Mouse (Mus musculus) ES-CJ7 (cell line): ENCODE measurements around the gene Bcl2l14.

ENCODE experiments used
- DNase-seq: peaks from one replicate; pipeline ENCODE4 v3.0.0; 2011; ENCODE audit warnings: low read depth, low spot score

Gene Bcl2l14

GRCm38 (mm10) chr6:134402914-134403683, 7.0 kb downstream of the Bcl2l14 start:
- peak; percentile 95 for DNase-seq

- no peak for DNase-seq
Observed at GRCm38 (mm10) chr6:134403684-134404070, 7.6 kb downstream of the Bcl2l14 start.

- no peak for DNase-seq
Observed at GRCm38 (mm10) chr6:134407226-134407625, 11.1 kb downstream of the Bcl2l14 start.

DNA sequence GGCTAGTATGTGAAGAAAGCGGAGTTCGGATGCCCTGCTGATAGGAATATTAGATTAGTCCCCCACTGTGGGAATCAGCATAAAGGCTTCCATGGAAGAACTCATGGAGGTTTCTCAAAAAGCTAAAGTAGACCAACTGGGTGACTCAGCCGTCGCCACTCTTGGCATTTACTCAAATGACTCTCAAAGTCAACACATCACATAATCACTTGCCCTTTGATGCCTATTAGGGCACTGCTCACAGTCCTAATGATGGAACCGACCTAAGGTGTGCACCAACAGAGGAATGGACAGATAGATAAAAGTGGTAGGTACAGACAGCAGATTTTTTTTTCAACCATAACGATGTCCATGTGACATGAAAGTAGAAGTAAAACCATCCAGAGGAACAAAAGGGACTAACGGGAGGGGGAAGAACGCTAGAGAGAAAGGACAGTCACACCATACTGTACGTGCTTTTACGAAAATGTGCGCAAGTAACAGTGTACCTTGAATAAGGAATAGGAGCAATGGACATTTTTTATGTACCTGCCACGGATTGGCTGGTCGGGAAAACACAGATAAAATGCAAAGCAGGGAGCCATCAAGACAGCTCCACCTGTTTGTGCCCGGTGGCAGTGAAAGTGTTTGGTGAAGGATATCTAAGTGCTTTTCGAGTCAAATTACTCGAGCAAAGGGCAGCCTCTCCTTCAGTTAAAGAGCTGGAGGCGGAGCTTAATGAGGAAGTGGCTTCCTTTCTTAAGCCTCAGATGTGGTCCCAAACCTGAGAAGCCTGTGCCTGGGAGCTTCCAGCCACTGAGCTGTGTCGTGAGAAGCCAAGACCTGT, 17.8 kb downstream of the Bcl2l14 start:
- DNase-seq = peak; percentile 76

DNA sequence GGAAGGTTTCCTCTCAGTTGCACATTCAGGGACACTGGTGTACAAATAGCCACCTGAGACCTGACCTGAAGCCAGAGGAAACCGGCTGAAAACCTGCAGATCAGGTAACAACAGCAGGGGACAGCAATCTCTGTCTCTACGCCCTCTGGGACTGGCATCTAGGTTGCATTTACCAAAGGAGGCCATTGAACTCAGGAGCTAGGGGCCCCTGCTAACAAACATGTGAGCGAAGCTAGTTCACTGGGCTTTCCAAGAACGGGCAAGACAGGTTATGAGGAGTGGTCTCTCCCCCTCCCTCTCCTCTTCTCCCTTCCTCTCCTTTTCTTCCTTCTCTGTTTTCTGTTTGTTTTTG, 18.4 kb downstream of the Bcl2l14 start:
- no peak for DNase-seq

GRCm38 (mm10) chr6:134416556-134417105, 20.5 kb downstream of the Bcl2l14 start:
- peak; percentile 55 for DNase-seq

- no peak for DNase-seq
Observed at GRCm38 (mm10) chr6:134417886-134418285, 21.8 kb downstream of the Bcl2l14 start.

- DNase-seq = no peak
Observed at GRCm38 (mm10) chr6:134420375-134420774, 24.3 kb downstream of the Bcl2l14 start.

DNA sequence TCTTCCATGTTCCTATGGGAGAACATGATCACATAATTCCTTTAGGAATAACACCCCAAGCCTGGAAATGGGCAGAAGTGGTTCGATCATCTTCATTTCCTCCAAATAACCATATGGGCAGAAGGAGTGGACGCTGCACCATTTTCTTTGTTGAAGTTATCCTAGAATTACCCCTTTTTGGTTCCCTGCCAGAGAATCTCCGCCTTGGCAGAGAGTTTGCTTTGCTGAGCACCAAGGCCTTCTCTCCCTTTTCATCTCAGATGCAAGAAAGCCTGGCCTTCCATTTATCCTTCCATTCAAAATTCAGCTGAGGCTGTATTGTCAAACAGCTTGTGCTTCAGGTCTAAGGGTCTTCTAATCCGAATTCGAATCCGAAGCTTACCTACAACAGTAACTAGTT, 25.8 kb downstream of the Bcl2l14 start:
- DNase-seq = no peak

- peak; percentile 90 for DNase-seq
Observed at GRCm38 (mm10) chr6:134425216-134425717, 29.1 kb downstream of the Bcl2l14 start.

DNA sequence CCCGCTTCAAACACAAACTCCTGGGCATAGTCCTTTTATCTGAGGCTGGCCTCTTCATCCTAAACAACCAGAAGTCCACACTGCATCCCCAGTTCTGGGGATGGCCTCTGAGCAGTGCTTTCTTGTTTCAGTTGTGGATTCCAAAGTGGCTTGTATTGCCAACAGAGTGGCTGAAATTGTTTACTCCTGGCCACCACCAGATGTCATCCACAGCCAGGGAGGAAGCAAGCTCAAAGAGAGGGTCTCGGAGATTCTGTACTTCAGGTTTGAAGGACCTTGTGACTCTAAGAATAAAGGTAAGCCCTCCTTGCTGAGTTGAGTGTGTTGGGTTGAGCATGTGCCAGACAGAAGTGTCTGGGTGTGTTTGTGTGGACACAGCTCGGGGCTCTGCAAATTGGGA, 31.0 kb downstream of the Bcl2l14 start:
- DNase-seq = no peak

GRCm38 (mm10) chr6:134428455-134428854, 32.3 kb downstream of the Bcl2l14 start:
- no peak for DNase-seq

DNA sequence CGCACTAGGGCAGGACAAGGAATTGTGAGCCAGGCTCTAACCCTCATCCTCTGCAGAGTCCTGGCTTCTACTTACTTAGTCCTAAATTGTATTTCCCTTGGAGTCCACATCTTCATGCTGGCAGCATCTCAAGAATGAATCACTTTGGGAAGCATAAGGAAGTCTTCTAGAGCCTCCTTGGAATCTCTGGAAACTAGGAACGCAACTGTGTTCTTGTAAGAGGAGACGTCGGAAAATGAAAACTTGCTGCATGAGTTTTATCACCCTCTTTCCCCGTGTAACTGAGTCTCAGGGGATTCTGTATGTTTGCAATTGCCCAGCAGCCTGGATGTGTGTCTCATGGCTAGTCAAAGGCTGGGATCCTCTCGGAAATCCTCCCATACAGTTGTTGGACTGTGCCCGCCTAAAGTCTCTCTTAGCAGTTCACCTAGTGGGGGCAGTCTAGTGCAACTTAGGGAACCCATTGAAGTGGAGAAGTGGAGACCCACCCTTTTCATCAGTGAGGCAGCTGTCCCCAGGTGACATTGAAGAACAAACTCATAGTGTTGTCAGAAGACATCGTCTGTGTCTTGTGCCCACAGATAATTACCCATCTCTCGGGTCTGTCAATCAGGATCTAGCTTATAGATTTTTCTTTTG, 34.2 kb downstream of the Bcl2l14 start:
- peak; percentile 28 for DNase-seq

DNA sequence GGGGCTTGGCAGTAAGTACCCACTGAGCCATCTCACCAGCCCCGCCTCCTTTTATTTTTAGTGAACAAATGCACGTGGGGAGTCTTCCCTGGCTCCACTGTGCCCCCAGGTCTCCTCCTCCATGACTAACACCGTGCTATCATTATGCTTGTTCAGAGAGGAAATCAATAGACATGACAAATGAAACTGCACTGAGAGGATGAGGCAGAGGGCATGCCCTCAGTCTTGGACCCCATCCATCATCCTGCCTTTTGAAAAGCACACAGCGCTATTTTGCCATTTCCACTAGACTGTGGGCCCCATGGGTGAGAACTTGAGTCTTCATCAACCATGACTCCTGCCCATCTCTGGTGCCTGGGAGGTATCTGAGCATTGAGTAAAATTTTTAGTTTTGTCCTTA, 35.5 kb downstream of the Bcl2l14 start:
- no peak for DNase-seq

GRCm38 (mm10) chr6:134433281-134433680, 37.2 kb downstream of the Bcl2l14 start:
- no peak for DNase-seq

DNA sequence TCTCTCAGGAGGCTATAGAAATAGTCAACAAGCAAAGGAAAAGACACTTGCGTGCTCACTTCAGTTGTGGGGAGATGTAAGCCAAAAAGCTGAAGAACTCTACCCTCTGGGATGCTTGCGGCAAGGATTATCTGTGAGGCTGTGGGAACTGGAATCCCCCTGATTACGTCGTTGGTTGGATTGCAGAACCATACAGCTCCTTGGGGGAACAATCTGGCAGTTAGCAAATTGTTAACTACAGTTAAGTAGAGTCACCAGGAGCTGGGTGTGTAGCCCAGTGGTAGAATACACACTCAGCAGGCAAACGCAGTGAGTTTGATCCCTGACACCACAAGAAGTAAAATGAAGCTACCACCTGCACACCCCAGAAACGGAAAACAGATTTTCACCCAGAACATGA, 37.9 kb downstream of the Bcl2l14 start:
- DNase-seq = no peak

DNA sequence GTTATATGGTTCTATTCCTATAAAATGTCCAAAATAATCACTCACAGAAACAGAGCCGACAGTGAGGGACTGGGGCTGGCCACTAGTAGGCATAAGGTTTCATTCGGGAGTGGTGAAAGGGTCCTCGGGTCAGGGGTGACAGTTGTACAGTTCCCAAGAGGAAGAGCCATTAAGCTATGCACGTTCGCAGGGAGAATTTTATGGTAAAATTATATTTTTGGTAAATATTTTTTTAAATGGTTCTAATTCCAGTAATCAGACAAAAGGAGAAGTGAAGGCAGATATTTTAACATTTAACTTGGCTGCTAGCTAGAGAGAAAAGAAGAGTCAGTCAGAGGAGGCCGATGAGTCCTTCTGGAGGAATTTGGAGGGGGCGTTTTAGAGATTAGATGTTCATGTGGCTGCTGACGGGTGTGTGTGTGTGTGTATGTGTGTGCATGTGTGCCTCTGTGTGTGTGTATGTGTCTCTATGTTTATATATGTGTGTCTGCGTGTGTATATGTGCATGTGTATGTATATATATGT, 38.8 kb downstream of the Bcl2l14 start:
- no peak for DNase-seq

DNA sequence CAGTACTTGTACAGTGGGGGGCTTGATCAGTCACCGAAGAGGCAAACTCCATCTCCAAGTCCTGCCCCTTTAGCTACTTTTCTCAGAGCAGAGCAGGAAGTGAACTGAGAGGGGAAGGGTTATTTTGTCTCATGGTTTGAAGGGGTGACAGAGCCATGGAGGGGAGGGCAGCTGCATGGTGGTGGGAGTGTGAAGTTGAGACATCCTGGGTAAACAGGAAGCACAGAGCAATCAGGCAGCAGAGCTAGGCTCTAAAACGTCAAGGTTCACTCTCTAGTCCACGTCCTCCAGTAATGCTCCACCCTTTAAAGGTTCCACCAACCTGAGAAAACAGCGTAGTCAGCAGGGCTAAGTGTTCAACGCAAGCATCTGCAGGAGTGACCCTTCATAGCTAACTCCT, 40.8 kb downstream of the Bcl2l14 start:
- no peak for DNase-seq

- DNase-seq = no peak
Observed at GRCm38 (mm10) chr6:134439401-134440021, 43.4 kb downstream of the Bcl2l14 start.

- DNase-seq = no peak
Observed at GRCm38 (mm10) chr6:134440023-134440422, 43.9 kb downstream of the Bcl2l14 start.

DNA sequence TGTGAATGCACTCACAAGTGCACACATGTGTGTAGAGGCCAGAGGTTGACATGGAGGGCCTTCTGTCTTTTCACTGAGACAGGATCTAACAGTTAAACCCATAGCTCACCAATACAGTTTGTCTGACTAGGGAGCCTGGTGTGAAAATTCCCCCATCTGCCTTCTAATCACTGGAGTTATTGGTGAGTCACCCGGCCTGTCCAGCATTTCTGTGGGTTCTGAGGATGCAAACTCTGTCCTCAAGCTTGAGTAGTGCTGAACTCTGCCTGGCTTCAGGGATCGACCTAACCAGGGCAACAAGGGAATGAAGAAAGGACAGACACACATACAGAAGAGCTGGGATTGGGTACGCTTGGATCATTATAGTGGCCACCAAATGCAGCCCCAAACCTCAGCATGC, 45.6 kb downstream of the Bcl2l14 start:
- no peak for DNase-seq
